Mouse (Mus musculus): Measurements from ENCODE around the gene Add3. TPM values are rescaled to one million over a fixed set of nuclear protein-coding genes. Genes with fewer than 3 reads are reported as not detected.

Gene Add3
- polyA plus RNA-seq, 1 experiment from 2014 or later = 48.5 TPM

- Histone ChIP-seq H3K36me3 (replicated peaks) (no peaks in the 10 kb centered on the region), H3K9ac (no peak overlapping the region)
- 82% methylated on average over 7 of the region's 7 CpGs for WGBS
These were observed 121.8 kb downstream of the Add3 start for GRCm38 (mm10) chr19:53262061-53262460.

GRCm38 (mm10) chr19:53263859-53264733, 123.9 kb downstream of the Add3 start:
- Histone ChIP-seq H3K4me1 (peaks cover 24% of the 10 kb centered on the region), H3K4me3 (replicated peaks) (no peak overlapping the region), H3K9me3 (no peaks in the 10 kb centered on the region), H3K27ac (no peak overlapping the region), H3K9ac (no peak overlapping the region), H3K4me2 (peak overlapping the region; percentile 24; the same call in 1 of the 2 replicates), H3K36me3 (replicated peaks) (no peaks in the 10 kb centered on the region), H3K27me3 (no peaks in the 10 kb centered on the region)
- 35% methylated on average over 23 of the region's 23 CpGs for whole genome bisulfite sequencing
- no peak for ATAC-seq (ENCODE audit: low FRiP score)

More at GRCm38 (mm10) chr19:53262061-53262460, 121.8 kb downstream of the Add3 start:
- Histone ChIP-seq H3K9me3 (no peaks in the 10 kb centered on the region), H3K4me1 (peaks cover 24% of the 10 kb centered on the region), H3K27ac (no peak overlapping the region), H3K4me3 (replicated peaks) (no peak overlapping the region), H3K27me3 (no peaks in the 10 kb centered on the region), H3K4me2 (no peak overlapping the region)
- ATAC-seq (ENCODE audit: low FRiP score) = no peak

DNA sequence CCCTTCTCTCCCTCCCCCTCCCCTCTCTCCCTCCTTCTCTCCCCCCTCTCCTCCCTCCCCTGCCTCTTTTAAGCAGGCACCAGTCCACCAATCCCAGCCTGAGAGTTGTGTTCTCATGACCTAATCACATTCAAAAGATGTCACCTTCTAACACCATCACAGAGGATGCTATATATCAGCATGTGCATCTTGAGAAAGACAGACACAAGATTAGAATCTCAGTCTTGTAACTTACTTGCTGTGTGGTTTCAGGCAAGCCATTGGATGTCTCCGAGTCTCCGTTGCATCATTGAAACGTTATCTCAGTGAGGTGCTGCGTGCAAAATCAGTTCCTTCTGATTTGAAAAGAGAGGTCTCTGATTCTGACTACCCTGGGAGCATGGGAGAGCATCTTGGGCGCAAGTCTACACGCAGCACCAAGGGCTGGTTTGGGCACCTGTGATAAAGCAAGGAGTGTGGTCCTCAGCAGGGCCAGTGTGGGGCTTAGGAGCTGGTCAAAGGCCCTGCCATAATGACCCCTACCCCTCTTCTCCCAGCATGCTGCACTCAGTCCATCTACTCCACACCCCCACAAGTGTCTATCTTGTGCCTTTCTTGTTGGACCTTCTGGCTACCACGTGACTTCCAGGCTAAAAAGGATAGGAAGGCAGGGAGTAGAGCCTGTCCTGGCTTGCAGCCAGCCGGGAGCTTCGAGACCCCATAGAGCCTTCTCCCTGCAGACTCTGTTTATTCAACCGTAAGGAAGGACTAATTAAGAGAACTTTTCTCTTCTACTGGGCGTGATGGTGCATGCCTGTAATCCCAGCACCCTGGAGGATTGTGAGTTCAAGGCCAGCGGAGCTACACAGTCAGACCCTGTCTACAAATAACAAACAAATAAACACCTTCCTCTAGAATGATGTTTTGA, 124.8 kb downstream of the Add3 start:
- peaks cover 19% of the 10 kb centered on the region for H3K4me1 ChIP-seq
- no peaks in the 10 kb centered on the region for H3K9me3 ChIP-seq
- no peak overlapping the region for H3K9ac ChIP-seq
- H3K4me3 ChIP-seq (replicated peaks) = no peak overlapping the region
- no peaks in the 10 kb centered on the region for H3K27me3 ChIP-seq
- H3K27ac ChIP-seq = 0 out of 2 replicates have a peak overlapping the region, but pooled peaks have one; percentile 36
- H3K36me3 ChIP-seq (replicated peaks) = no peaks in the 10 kb centered on the region
- WGBS = 49% methylated on average over 12 of the region's 12 CpGs
- ATAC-seq (ENCODE audit: low FRiP score) = peak; percentile 68
- H3K4me2 ChIP-seq = no peak overlapping the region

DNA sequence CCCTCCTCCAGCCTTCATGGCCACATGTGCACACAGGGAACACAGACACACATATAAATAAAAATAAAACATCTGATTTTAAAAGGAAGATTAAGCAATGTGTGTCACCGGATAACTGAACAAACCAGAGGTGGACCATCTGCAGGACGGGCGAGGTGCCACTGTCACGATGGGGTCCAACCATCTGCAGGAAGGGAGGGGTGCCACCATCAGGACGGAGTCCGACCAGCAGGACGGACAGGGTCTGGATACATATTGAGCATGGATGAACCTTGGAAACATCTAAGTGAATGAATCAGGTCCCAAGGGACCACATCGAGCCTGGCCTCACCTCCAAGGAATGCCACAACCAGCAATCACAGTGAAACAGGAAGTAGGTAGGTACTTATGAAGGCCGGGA, 127.1 kb downstream of the Add3 start:
- Histone ChIP-seq H3K4me2 (no peak overlapping the region), H3K4me3 (replicated peaks) (no peak overlapping the region), H3K36me3 (replicated peaks) (no peaks in the 10 kb centered on the region), H3K4me1 (peaks cover 19% of the 10 kb centered on the region), H3K9ac (no peak overlapping the region), H3K27ac (no peak overlapping the region), H3K9me3 (no peaks in the 10 kb centered on the region), H3K27me3 (no peaks in the 10 kb centered on the region)
- no peak for ATAC-seq (ENCODE audit: low FRiP score)
- 94% methylated on average over 9 of the region's 9 CpGs for WGBS

DNA sequence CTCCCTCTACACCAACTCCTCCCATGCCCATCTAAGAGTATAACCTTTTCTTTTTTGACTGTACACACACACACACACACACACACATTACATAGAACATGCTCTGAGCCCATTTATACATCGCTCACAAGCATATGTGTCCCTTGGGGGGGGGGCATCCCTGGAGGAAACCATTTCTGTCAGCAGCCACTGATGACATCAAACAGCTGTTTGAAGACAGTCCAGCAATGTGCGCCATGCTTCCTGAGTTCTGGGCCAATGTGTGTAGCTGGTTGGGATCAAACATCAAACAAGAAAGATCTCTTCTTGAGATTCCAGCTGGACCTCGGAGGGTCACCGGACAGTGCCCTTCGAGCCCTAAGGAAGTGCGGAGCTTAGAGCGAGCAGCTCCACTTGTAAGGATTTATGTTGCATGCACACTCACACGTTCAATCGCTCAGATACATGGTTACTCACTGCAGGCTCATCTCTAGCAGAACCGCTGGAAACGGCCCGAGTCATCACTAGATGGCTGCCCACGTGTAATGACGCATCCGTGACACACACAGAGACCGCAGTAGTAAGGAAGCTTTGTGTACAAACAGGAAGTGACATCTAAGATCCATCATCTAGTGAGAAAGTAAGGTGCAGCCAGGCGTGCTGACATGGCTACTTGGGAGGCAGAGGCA, 132.9 kb downstream of the Add3 start:
- 93% methylated on average over 17 of the region's 17 CpGs for WGBS

DNA sequence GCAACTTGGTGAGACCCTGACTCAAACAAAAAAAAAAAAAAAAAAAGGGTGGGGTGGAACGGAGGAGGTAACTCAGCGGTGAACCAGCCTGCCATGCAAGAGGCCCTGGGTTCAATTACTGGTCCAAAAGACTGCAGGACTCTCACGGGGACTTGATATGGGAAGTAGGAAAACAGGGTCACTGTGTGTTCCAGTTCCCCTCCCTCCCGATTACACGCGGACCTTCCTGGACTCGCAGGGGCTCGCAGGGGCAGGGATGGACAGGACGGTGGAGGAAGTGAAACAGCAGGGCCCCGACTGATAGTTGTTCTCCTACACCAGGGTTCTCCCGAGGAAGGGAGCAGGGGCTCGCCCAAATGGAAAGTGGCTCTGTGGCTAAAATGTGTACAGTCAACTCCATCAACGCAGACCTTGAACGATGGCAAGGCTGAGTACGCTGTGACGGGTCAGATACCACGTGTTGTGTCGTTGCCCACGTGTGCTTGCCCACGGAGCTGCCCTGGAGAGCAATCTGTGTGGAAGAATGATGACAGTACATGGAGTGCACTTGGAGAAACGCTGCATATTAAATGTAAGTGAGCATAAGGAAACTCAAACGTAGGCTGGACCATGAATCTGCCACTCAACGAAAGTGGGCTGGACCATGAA, 133.7 kb downstream of the Add3 start:
- H3K4me2 ChIP-seq = no peak overlapping the region
- 90% methylated on average over 23 of the region's 23 CpGs for WGBS
- no peaks in the 10 kb centered on the region for H3K9me3 ChIP-seq
- H3K27ac ChIP-seq = no peak overlapping the region
- ATAC-seq (ENCODE audit: low FRiP score) = no peak
- H3K9ac ChIP-seq = no peak overlapping the region
- H3K4me1 ChIP-seq = peaks cover 4% of the 10 kb centered on the region; the same call in 1 of the 2 replicates
- no peaks in the 10 kb centered on the region for H3K27me3 ChIP-seq
- H3K36me3 ChIP-seq (replicated peaks) = no peaks in the 10 kb centered on the region
- H3K4me3 ChIP-seq (replicated peaks) = no peak overlapping the region

More for the DNA sequence above, 132.9 kb downstream of the Add3 start:
- Histone ChIP-seq H3K27ac (no peak overlapping the region), H3K4me3 (replicated peaks) (no peak overlapping the region), H3K4me1 (peaks cover 4% of the 10 kb centered on the region; the same call in 1 of the 2 replicates), H3K9ac (no peak overlapping the region), H3K9me3 (no peaks in the 10 kb centered on the region), H3K27me3 (no peaks in the 10 kb centered on the region), H3K36me3 (replicated peaks) (no peaks in the 10 kb centered on the region), H3K4me2 (no peak overlapping the region)
- ATAC-seq (ENCODE audit: low FRiP score) = no peak

GRCm38 (mm10) chr19:53275204-53275603, 135.0 kb downstream of the Add3 start:
- H3K4me2 ChIP-seq = no peak overlapping the region
- H3K27me3 ChIP-seq = no peaks in the 10 kb centered on the region
- no peaks in the 10 kb centered on the region for H3K36me3 ChIP-seq (replicated peaks)
- no peak overlapping the region for H3K9ac ChIP-seq
- peaks cover 4% of the 10 kb centered on the region; the same call in 1 of the 2 replicates for H3K4me1 ChIP-seq
- WGBS = 53% methylated on average over 3 of the region's 3 CpGs
- no peak for ATAC-seq (ENCODE audit: low FRiP score)
- H3K4me3 ChIP-seq (replicated peaks) = no peak overlapping the region
- no peak overlapping the region for H3K27ac ChIP-seq
- H3K9me3 ChIP-seq = no peaks in the 10 kb centered on the region

- Histone ChIP-seq H3K27me3 (no peaks in the 10 kb centered on the region), H3K9ac (no peak overlapping the region), H3K4me1 (peaks cover 4% of the 10 kb centered on the region), H3K36me3 (replicated peaks) (no peaks in the 10 kb centered on the region), H3K4me2 (no peak overlapping the region), H3K27ac (no peak overlapping the region), H3K9me3 (no peaks in the 10 kb centered on the region), H3K4me3 (replicated peaks) (no peak overlapping the region)
- WGBS = 79% methylated on average over 19 of the region's 19 CpGs
- no peak for ATAC-seq (ENCODE audit: low FRiP score)
These were observed 136.9 kb downstream of the Add3 start for GRCm38 (mm10) chr19:53276902-53277707.

- ATAC-seq (ENCODE audit: low FRiP score) = no peak
- Histone ChIP-seq H3K27me3 (no peaks in the 10 kb centered on the region), H3K9ac (no peak overlapping the region), H3K27ac (no peak overlapping the region), H3K4me2 (no peak overlapping the region), H3K4me1 (peaks cover 9% of the 10 kb centered on the region), H3K4me3 (replicated peaks) (no peak overlapping the region), H3K36me3 (replicated peaks) (no peaks in the 10 kb centered on the region), H3K9me3 (no peaks in the 10 kb centered on the region)
- WGBS = 82% methylated on average over 19 of the region's 19 CpGs
These were observed 138.5 kb downstream of the Add3 start for GRCm38 (mm10) chr19:53278491-53279415.

DNA sequence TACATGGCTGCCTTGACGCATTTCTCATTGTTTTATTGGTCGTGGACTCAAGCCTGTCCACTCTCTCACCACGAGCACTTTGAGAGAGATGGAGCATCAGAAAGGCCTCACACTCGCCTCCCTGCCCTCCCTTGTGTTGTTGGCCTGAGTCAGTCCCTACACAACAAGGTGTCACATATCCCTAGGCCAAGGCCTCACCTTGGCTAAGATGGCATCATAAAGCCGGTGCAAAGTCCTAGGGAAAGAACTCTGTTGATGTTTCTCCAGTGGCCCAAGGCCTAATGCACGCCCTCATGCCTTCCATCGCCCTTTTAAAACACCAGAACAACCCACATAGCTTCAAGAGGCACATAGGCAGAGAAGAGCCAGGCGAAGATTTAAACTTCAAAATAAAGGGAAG, 140.0 kb downstream of the Add3 start:
- no peak for ATAC-seq (ENCODE audit: low FRiP score)
- no peak overlapping the region for H3K4me2 ChIP-seq
- peaks cover 21% of the 10 kb centered on the region for H3K4me1 ChIP-seq
- no peaks in the 10 kb centered on the region for H3K27me3 ChIP-seq
- no peaks in the 10 kb centered on the region for H3K9me3 ChIP-seq
- H3K36me3 ChIP-seq (replicated peaks) = no peaks in the 10 kb centered on the region
- WGBS = 87% methylated on average over 8 of the region's 8 CpGs
- H3K27ac ChIP-seq = no peak overlapping the region
- H3K9ac ChIP-seq = no peak overlapping the region
- H3K4me3 ChIP-seq (replicated peaks) = no peak overlapping the region
